In the genomic region with DNA sequence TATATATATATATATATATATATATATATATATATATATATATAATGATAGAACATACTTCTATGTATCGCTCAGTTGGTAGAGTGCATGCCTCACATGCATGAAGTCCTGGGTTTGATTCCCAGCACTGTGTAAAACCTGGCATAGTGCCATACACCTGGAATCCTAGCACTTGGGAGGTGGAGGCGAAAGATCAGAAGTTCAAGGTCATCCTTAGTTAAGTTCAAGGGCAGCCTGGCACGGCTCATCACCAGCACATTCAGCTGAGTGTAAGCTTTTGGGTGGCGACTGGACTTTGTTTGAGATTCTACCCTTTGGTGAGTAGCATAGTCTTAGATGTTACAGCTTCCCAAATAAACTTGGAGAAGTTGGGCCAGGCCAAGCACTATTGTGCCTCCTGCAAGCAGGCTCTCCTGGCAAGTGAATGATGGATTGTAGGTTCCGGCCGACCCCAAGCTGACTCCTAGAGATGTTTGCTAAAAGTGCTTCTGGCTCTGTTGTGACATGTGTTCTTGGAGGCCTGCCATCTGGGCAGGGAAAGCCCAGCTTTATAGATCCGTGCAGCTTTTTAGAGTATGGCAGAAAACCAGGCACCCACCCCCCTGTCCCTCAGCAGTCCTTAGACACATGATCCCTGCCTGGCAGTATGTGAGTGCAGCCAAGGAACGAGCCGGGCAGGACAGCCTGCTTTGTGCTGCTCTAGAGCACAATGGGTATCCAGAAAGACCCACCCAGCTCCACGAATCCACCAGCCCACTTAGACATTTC, we compare ENCODE assay signal across 12 mouse cellular contexts. TPM values are rescaled to one million over a fixed set of nuclear protein-coding genes. Genes with fewer than 3 reads are reported as not detected.
DNase-seq lines count a peak whose midpoint lies in the region; ATAC-seq and TF ChIP-seq lines count a peak whose summit lies in the region.
"Had no signal": no experiment of that assay in that cellular context is flagged by ENCODE, and none has a peak within 500 bp of the region (broad histone marks: within the 10 kb centered on the region; RNA-seq: fewer than 3 reads in every experiment).

No protein-coding gene starts in this region.

- no peak for TF ChIP-seq EP300 in liver, postnatal 0 days (IDR thresholded peaks at IDR 0.05; ENCODE audit: low read depth)

- no peak for DNase-seq in forebrain, embryonic 10.5 days (ENCODE audit: extremely low spot score, low spot score)
- DNase-seq in liver, postnatal 0 days, result peak; percentile 77
- peak; percentile 21 to 59 for DNase-seq in lung, postnatal 4 days
- DNase-seq in layer of hippocampus, adult 11-12 months (ENCODE audit: low spot score), result no peak
- DNase-seq: gastrocnemius, adult 2 months; layer of hippocampus, postnatal 36 days had no signal

- no peaks in the 10 kb centered on the region for H3K36me3 ChIP-seq in forebrain, embryonic 15.5 days
- H3K36me3 ChIP-seq in forebrain, embryonic 10.5 days (replicated peaks), result no peaks in the 10 kb centered on the region
- no peaks in the 10 kb centered on the region for H3K36me3 ChIP-seq in liver, postnatal 0 days (replicated peaks; ENCODE audit: insufficient read depth, low read length)
- H3K36me3 ChIP-seq in liver, embryonic 12.5 days, result no peaks in the 10 kb centered on the region
- H3K36me3 ChIP-seq in embryonic facial prominence, embryonic 13.5 days, result no peaks in the 10 kb centered on the region
- H3K36me3 ChIP-seq: heart, embryonic 13.5 days; liver, embryonic 15.5 days had no signal

- peaks cover 34% of the 10 kb centered on the region for H3K4me1 ChIP-seq in forebrain, embryonic 15.5 days
- H3K4me1 ChIP-seq in forebrain, embryonic 10.5 days, result peaks cover 29% of the 10 kb centered on the region
- H3K4me1 ChIP-seq in liver, postnatal 0 days (ENCODE audit: insufficient read depth), result peaks cover 11% of the 10 kb centered on the region; the same call in 1 of the 2 replicates
- H3K4me1 ChIP-seq in liver, embryonic 12.5 days, result peaks cover 13% of the 10 kb centered on the region
- peaks cover 31% of the 10 kb centered on the region for H3K4me1 ChIP-seq in embryonic facial prominence, embryonic 13.5 days

- no peaks in the 10 kb centered on the region for H3K9me3 ChIP-seq in forebrain, embryonic 15.5 days
- peaks cover 2% of the 10 kb centered on the region; the same call in 1 of the 2 replicates for H3K9me3 ChIP-seq in forebrain, embryonic 10.5 days
- H3K9me3 ChIP-seq in liver, postnatal 0 days (ENCODE audit: low read length), result no peaks in the 10 kb centered on the region
- H3K9me3 ChIP-seq in liver, embryonic 12.5 days (replicated peaks), result no peaks in the 10 kb centered on the region
- H3K9me3 ChIP-seq in embryonic facial prominence, embryonic 13.5 days, result no peaks in the 10 kb centered on the region
- H3K9me3 ChIP-seq: heart, embryonic 13.5 days had no signal

- no peak for TF ChIP-seq CTCF in liver, postnatal 0 days (IDR thresholded peaks at IDR 0.05; ENCODE audit: low read depth)

- no peak overlapping the region for H3K4me2 ChIP-seq in forebrain, embryonic 15.5 days (replicated peaks)
- H3K4me2 ChIP-seq in liver, postnatal 0 days (ENCODE audit: low read depth, low read length), result no peak overlapping the region
- H3K4me2 ChIP-seq in liver, embryonic 12.5 days, result no peak overlapping the region
- H3K4me2 ChIP-seq in embryonic facial prominence, embryonic 13.5 days, result no peak overlapping the region
- H3K4me2 ChIP-seq: heart, embryonic 13.5 days; liver, embryonic 15.5 days had no signal

- H3K4me3 ChIP-seq in forebrain, embryonic 15.5 days, result no peak overlapping the region
- no peak overlapping the region for H3K4me3 ChIP-seq in forebrain, embryonic 10.5 days
- no peak overlapping the region for H3K4me3 ChIP-seq in liver, postnatal 0 days (ENCODE audit: low read depth, low read length)
- no peak overlapping the region for H3K4me3 ChIP-seq in liver, embryonic 12.5 days
- H3K4me3 ChIP-seq in embryonic facial prominence, embryonic 13.5 days, result no peak overlapping the region
- H3K4me3 ChIP-seq: gastrocnemius, adult 2 months; heart, embryonic 13.5 days; liver, embryonic 15.5 days had no signal

- ATAC-seq in forebrain, embryonic 15.5 days (replicated peaks), result peak; percentile 49
- peak; percentile 88 for ATAC-seq in liver, postnatal 0 days
- ATAC-seq in liver, embryonic 12.5 days, result no peak
- ATAC-seq in embryonic facial prominence, embryonic 13.5 days (ENCODE audit: insufficient number of reproducible peaks, insufficient read depth, low FRiP score, low TSS enrichment, low read depth), result 0 out of 2 replicates have a peak, but pooled peaks have one; percentile 56
- no peak for ATAC-seq in megakaryocyte-erythroid progenitor cell, adult 5-6 weeks (replicated peaks; ENCODE audit: low FRiP score, low TSS enrichment, poor library complexity, severe bottlenecking)

- 45% methylated on average over 10 of the region's 10 CpGs for WGBS in forebrain, embryonic 15.5 days
- WGBS in forebrain, embryonic 10.5 days, result 69% methylated on average over 10 of the region's 10 CpGs
- 46% methylated on average over 10 of the region's 10 CpGs for WGBS in liver, postnatal 0 days (ENCODE audit: insufficient replicate concordance)
- 52% methylated on average over 10 of the region's 10 CpGs for WGBS in liver, embryonic 12.5 days (ENCODE audit: insufficient replicate concordance)
- 55% methylated on average over 10 of the region's 10 CpGs for WGBS in embryonic facial prominence, embryonic 13.5 days

- no peak overlapping the region for H3K9ac ChIP-seq in forebrain, embryonic 15.5 days (replicated peaks)
- no peak overlapping the region for H3K9ac ChIP-seq in liver, postnatal 0 days (replicated peaks)
- no peak overlapping the region for H3K9ac ChIP-seq in liver, embryonic 12.5 days
- H3K9ac ChIP-seq in embryonic facial prominence, embryonic 13.5 days, result no peak overlapping the region
- H3K9ac ChIP-seq: heart, embryonic 13.5 days; liver, embryonic 15.5 days had no signal

- peaks cover 31% of the 10 kb centered on the region; the same call in 1 of the 2 replicates for H3K27me3 ChIP-seq in forebrain, embryonic 15.5 days
- peaks cover 60% of the 10 kb centered on the region for H3K27me3 ChIP-seq in forebrain, embryonic 10.5 days (ENCODE audit: poor library complexity, severe bottlenecking)
- H3K27me3 ChIP-seq in liver, postnatal 0 days (ENCODE audit: insufficient read depth, low read length), result peaks cover 50% of the 10 kb centered on the region
- H3K27me3 ChIP-seq in liver, embryonic 12.5 days (replicated peaks), result peaks cover 68% of the 10 kb centered on the region
- H3K27me3 ChIP-seq in embryonic facial prominence, embryonic 13.5 days, result peaks cover 58% of the 10 kb centered on the region

- H3K27ac ChIP-seq in forebrain, embryonic 15.5 days (replicated peaks), result no peak overlapping the region
- no peak overlapping the region for H3K27ac ChIP-seq in forebrain, embryonic 10.5 days
- no peak overlapping the region for H3K27ac ChIP-seq in liver, postnatal 0 days (ENCODE audit: low read depth)
- H3K27ac ChIP-seq in liver, embryonic 12.5 days, result no peak overlapping the region
- no peak overlapping the region for H3K27ac ChIP-seq in embryonic facial prominence, embryonic 13.5 days
- H3K27ac ChIP-seq: gastrocnemius, adult 2 months; heart, embryonic 13.5 days; liver, embryonic 15.5 days had no signal

RNA-seq across cellular contexts. Expression of gene Megf11, which starts 2.2 kb away (rescaled TPM):
- 8.8 and 9.0 TPM in 2 replicates for polyA plus RNA-seq in forebrain, embryonic 15.5 days (2015; fragmentation: Nextera tagmentation; extraction: Ambion mirVana)
- polyA plus RNA-seq in forebrain, embryonic 10.5 days (2016; fragmentation: Nextera tagmentation; extraction: Ambion mirVana), result 0.92 and 0.99 TPM in 2 replicates
- 0.11 and 0.15 TPM in 2 replicates for polyA plus RNA-seq in liver, postnatal 0 days (2015; fragmentation: Nextera tagmentation; extraction: Ambion mirVana)
- 0.27 and 0.31 TPM in 2 replicates for polyA plus RNA-seq in liver, embryonic 12.5 days (2016; fragmentation: Nextera tagmentation; extraction: Ambion mirVana)
- 1.8 and 2.0 TPM in 2 replicates for polyA plus RNA-seq in embryonic facial prominence, embryonic 13.5 days (2015; fragmentation: Nextera tagmentation; extraction: Ambion mirVana)
- total RNA-seq in megakaryocyte-erythroid progenitor cell, adult 5-6 weeks (2014; fragmentation: Nextera tagmentation), result not detected in 2 replicates
- not detected in 2 replicates for total RNA-seq in megakaryocyte-erythroid progenitor cell, adult 5-6 weeks (2017)

RNA-seq across cellular contexts. Expression of gene Dis3l, which starts 42.1 kb away (rescaled TPM):
- polyA plus RNA-seq in forebrain, embryonic 15.5 days (2015; fragmentation: Nextera tagmentation; extraction: Ambion mirVana), result 23.4 and 23.7 TPM in 2 replicates
- polyA plus RNA-seq in forebrain, embryonic 10.5 days (2016; fragmentation: Nextera tagmentation; extraction: Ambion mirVana), result 21.2 and 21.9 TPM in 2 replicates
- polyA plus RNA-seq in liver, postnatal 0 days (2015; fragmentation: Nextera tagmentation; extraction: Ambion mirVana), result 3.7 and 5.1 TPM in 2 replicates
- polyA plus RNA-seq in liver, embryonic 12.5 days (2016; fragmentation: Nextera tagmentation; extraction: Ambion mirVana), result 13.8 and 14.3 TPM in 2 replicates
- polyA plus RNA-seq in embryonic facial prominence, embryonic 13.5 days (2015; fragmentation: Nextera tagmentation; extraction: Ambion mirVana), result 19.4 and 20.7 TPM in 2 replicates
- total RNA-seq in megakaryocyte-erythroid progenitor cell, adult 5-6 weeks (2014; fragmentation: Nextera tagmentation), result 13.2 and 20.7 TPM in 2 replicates
- total RNA-seq in megakaryocyte-erythroid progenitor cell, adult 5-6 weeks (2017), result 20.0 and 20.4 TPM in 2 replicates

Comparison
In these comparisons a context has a peak if more than half of its experiments do, and no peak if none do; other contexts are left out.
1. ATAC-seq: peak in forebrain, embryonic 15.5 days (single experiment), liver, postnatal 0 days (single experiment) and embryonic facial prominence, embryonic 13.5 days (single experiment); none in liver, embryonic 12.5 days (single experiment) and megakaryocyte-erythroid progenitor cell, adult 5-6 weeks (single experiment).
2. DNase-seq: peak in liver, postnatal 0 days (single experiment) and lung, postnatal 4 days (2 of 2); none in forebrain, embryonic 10.5 days (single experiment) and layer of hippocampus, adult 11-12 months (single experiment).